Mouse (Mus musculus): Measurements from ENCODE around the gene Ugt1a5.

- no peak for TF ChIP-seq MAX (IDR thresholded peaks at IDR 0.05; ENCODE audit: low read depth)
- no peak for TF ChIP-seq POLR2AphosphoS2 (IDR thresholded peaks at IDR 0.05; ENCODE audit: insufficient read length, low read depth)
- no peak for TF ChIP-seq E2F4 (IDR thresholded peaks at IDR 0.05; ENCODE audit: insufficient read depth)
- no peak for TF ChIP-seq POLR2A (IDR thresholded peaks at IDR 0.05; ENCODE audit: insufficient read length, low read depth)
- TF ChIP-seq TCF3 (IDR thresholded peaks at IDR 0.05; ENCODE audit: insufficient read length, low read depth) = no peak
- TF ChIP-seq USF1 (IDR thresholded peaks at IDR 0.05; ENCODE audit: low read depth) = no peak
- no peak for TF ChIP-seq REST (IDR thresholded peaks at IDR 0.05; ENCODE audit: insufficient read depth, insufficient read length)
- TF ChIP-seq MYOD1 (IDR thresholded peaks at IDR 0.05; ENCODE audit: control insufficient read depth in 1 of 3, insufficient read length in 2 of 3, low read depth in 2 of 3) = no peak
Observed at GRCm38 (mm10) chr1:88249596-88249995, 83.8 kb downstream of the Ugt1a5 start.

Measured in myocyte (in vitro differentiated cells).